Mouse (Mus musculus): ENCODE data around the gene Tmem256.
A peak's percentile ranks its signal among the peaks of the same experiment; 100 is the strongest.

Gene Tmem256

GRCm38 (mm10) chr11:69815155-69815554, 23.2 kb upstream of the Tmem256 start, which contains the start of gene Gm39566:
TSS of gene Gm39566 (minus strand) at chr11:69815298.
- no peak for DNase-seq (ENCODE audit: low spot score in 2 of 2)

GRCm38 (mm10) chr11:69816520-69816919, 21.8 kb upstream of the Tmem256 start:
- DNase-seq (ENCODE audit: low spot score in 2 of 2): peak in 1 of 2 experiments; percentile 21

- DNase-seq (ENCODE audit: low spot score in 2 of 2): no peak
Observed at GRCm38 (mm10) chr11:69818365-69818764, 19.9 kb upstream of the Tmem256 start, which contains the start of gene Spem2. TSS of gene Spem2 (minus strand) at chr11:69818465.

- DNase-seq (ENCODE audit: low spot score in 2 of 2): no peak
Observed at GRCm38 (mm10) chr11:69818871-69819270, 19.4 kb upstream of the Tmem256 start.

- DNase-seq (ENCODE audit: low spot score in 2 of 2): no peak
Observed at GRCm38 (mm10) chr11:69822080-69822479, 16.2 kb upstream of the Tmem256 start, which contains the start of gene Spem1. TSS of gene Spem1 (minus strand) at chr11:69822180.

- DNase-seq (ENCODE audit: low spot score in 2 of 2): no peak
Observed at GRCm38 (mm10) chr11:69823456-69823855, 14.9 kb upstream of the Tmem256 start.

- peak in 1 of 2 experiments; percentile 26 for DNase-seq (ENCODE audit: low spot score in 2 of 2)
Observed at GRCm38 (mm10) chr11:69828832-69829231, 9.5 kb upstream of the Tmem256 start.

GRCm38 (mm10) chr11:69833554-69833953, 4.8 kb upstream of the Tmem256 start:
- DNase-seq (ENCODE audit: low spot score in 2 of 2): no peak

- no peak for DNase-seq (ENCODE audit: low spot score in 2 of 2)
Observed at GRCm38 (mm10) chr11:69834001-69834549, 4.2 kb upstream of the Tmem256 start.

- DNase-seq (ENCODE audit: low spot score in 2 of 2): no peak
Observed at GRCm38 (mm10) chr11:69835326-69835965, 2.9 kb upstream of the Tmem256 start.

GRCm38 (mm10) chr11:69835966-69836335, 2.4 kb upstream of the Tmem256 start:
- DNase-seq (ENCODE audit: low spot score in 2 of 2): no peak

GRCm38 (mm10) chr11:69836703-69837576, 1.4 kb upstream of the Tmem256 start:
- peak; percentile 62 to 71 for DNase-seq (ENCODE audit: low spot score in 2 of 2)

GRCm38 (mm10) chr11:69837604-69837951, 736 bp upstream of the Tmem256 start, which contains the start of gene Nlgn2:
TSS of gene Nlgn2 (minus strand) at chr11:69837784.
- no peak for DNase-seq (ENCODE audit: low spot score in 2 of 2)

- DNase-seq (ENCODE audit: low spot score in 2 of 2): no peak
Observed at GRCm38 (mm10) chr11:69838714-69839104, 395 bp downstream of the Tmem256 start.

- DNase-seq (ENCODE audit: low spot score in 2 of 2): peak; percentile 91 to 92
Observed at GRCm38 (mm10) chr11:69846198-69846680, 7.9 kb downstream of the Tmem256 start, which contains the start of gene Plscr3. TSS of gene Plscr3 (plus strand) at chr11:69846376.

GRCm38 (mm10) chr11:69846738-69847688, 8.7 kb downstream of the Tmem256 start:
- DNase-seq (ENCODE audit: low spot score in 2 of 2): peak in 1 of 2 experiments; percentile 33

- DNase-seq (ENCODE audit: low spot score in 2 of 2): peak in 1 of 2 experiments; percentile 33
Observed at GRCm38 (mm10) chr11:69848021-69848420, 9.7 kb downstream of the Tmem256 start.

- no peak for DNase-seq (ENCODE audit: low spot score in 2 of 2)
Observed at GRCm38 (mm10) chr11:69849128-69849527, 10.8 kb downstream of the Tmem256 start.

- no peak for DNase-seq (ENCODE audit: low spot score in 2 of 2)
Observed at GRCm38 (mm10) chr11:69849884-69850283, 11.6 kb downstream of the Tmem256 start.

GRCm38 (mm10) chr11:69850754-69851153, 12.4 kb downstream of the Tmem256 start:
- DNase-seq (ENCODE audit: low spot score in 2 of 2): no peak

- no peak for DNase-seq (ENCODE audit: low spot score in 2 of 2)
Observed at GRCm38 (mm10) chr11:69853994-69854393, 15.7 kb downstream of the Tmem256 start.
